Mouse (Mus musculus) MEL (cell line): ENCODE measurements around the gene E2f2.

Source experiments
- CTCF ChIP-seq, 3 experiments: IDR thresholded peaks in 2 of 3; conservative IDR thresholded peaks in 1 of 3; 2 replicates each; pipeline ENCODE4 v1.5.1; 2011 to 2012; ENCODE audit warnings: low read length in 3 of 3, low read depth in 2 of 3, mild to moderate bottlenecking in 2 of 3, improper control_type of control experiment in 1 of 3, inconsistent platforms in 1 of 3, mixed read lengths in 1 of 3, moderate library complexity in 1 of 3; ENCODE audit not compliant: control insufficient read depth in 1 of 3, insufficient read depth in 1 of 3, poor library complexity in 1 of 3, severe bottlenecking in 1 of 3
- ELF1 ChIP-seq: IDR thresholded peaks from 2 replicates; pipeline ENCODE4 v1.6.1; 2014; ENCODE audit warnings: low read depth, mild to moderate bottlenecking, inconsistent platforms, low read length, improper control_type of control experiment, moderate library complexity
- MYC ChIP-seq: IDR thresholded peaks from 2 replicates; pipeline ENCODE4 v1.6.1; 2011; ENCODE audit warnings: low read depth, mild to moderate bottlenecking, low read length, improper control_type of control experiment, moderate library complexity
- POLR2AphosphoS2 ChIP-seq: IDR thresholded peaks from 2 replicates; pipeline ENCODE4 v1.6.1; 2011; ENCODE audit warnings: low read length, improper control_type of control experiment
- RCOR1 ChIP-seq: IDR thresholded peaks from 2 replicates; pipeline ENCODE4 v1.6.1; 2012; ENCODE audit warnings: low read depth, mild to moderate bottlenecking, inconsistent platforms, low read length, improper control_type of control experiment
- SIN3A ChIP-seq: IDR thresholded peaks from 2 replicates; pipeline ENCODE4 v1.6.1; 2012; ENCODE audit warnings: low read length, improper control_type of control experiment, inconsistent platforms

DNA sequence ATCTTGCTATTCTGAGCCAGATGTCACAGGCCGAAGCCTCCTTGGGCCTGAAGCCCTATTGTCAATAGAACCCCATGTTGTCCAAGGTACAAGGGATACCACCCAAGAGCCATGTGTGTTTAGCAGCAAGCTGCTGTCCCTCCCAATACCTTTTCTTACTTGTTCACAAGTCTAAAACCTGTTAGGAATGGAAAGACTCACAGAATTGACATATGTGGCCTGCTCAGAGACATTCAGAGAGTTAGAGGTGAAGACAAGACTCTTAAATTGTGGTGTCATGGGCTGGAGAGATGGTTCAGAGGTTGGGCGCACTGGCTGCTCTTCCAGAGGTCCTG, 23.2 kb upstream of the E2f2 start:
- TF ChIP-seq RCOR1 = no peak
- TF ChIP-seq MYC = no peak
- no peak for TF ChIP-seq ELF1
- TF ChIP-seq CTCF (IDR thresholded peaks at IDR 0.05 in 2 of 3, conservative IDR thresholded peaks at IDR 0.05 in 1 of 3; ENCODE audit: control insufficient read depth in 1 of 3, insufficient read depth in 1 of 3, low read depth in 2 of 3, low read length in 3 of 3, poor library complexity in 1 of 3, severe bottlenecking in 1 of 3) = no peak
- TF ChIP-seq POLR2AphosphoS2 = no peak
- TF ChIP-seq SIN3A = no peak
